Mouse (Mus musculus) cerebellum, postnatal 14 days (tissue): ENCODE measurements around the gene Ggcx.

Experiments
- DNase-seq, 2 experiments: peaks; one replicate each; pipeline ENCODE4 v3.0.0; 2021; ENCODE audit warnings: mixed read lengths in 2 of 2

Ggcx gene

DNA sequence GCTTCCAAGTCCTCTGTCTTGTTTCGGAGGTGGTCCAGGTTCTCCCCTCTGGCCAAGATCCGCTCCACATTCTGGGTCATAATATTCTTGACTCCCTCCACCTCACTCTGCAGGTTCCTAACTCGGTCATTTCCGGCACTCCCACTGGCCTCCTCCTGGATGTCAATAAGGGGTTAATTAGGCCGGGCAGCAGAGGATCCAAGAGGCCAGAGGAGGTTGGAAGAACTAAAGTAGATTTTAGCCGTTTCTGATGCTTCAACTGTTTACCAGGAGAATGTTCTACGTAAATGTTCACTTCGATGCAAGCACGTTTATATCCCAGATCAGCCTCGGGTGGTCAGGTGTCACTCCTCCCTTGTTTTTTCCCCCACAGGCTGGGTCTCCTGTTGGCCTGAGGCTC, 25.8 kb upstream of the Ggcx start:
- no peak for DNase-seq

DNA sequence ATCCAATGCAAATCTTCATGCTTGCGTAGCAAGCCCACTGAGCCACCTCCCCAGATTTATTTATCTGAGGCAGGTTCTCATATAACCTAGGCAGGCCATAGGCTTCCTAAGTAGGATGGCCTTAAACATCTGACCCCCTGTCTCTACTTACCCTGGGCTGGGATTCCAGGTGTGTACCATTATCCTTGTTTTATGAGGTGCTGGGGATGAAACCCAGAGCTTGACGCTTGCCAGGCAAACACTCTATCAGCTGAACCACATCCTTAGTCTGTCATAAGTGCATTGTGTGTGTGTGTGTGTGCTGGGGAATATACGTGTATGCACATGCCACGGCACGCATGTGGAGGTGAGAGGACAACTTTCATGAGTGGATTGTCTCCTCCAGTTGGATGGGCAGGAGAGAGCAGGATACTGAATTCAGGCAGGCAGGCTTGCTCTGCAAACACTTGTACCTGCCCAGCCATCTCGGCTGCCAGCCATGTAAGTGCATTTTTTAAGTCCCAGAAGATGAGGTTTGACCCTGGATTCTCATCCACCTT, 25.2 kb upstream of the Ggcx start:
- DNase-seq: no peak

DNA sequence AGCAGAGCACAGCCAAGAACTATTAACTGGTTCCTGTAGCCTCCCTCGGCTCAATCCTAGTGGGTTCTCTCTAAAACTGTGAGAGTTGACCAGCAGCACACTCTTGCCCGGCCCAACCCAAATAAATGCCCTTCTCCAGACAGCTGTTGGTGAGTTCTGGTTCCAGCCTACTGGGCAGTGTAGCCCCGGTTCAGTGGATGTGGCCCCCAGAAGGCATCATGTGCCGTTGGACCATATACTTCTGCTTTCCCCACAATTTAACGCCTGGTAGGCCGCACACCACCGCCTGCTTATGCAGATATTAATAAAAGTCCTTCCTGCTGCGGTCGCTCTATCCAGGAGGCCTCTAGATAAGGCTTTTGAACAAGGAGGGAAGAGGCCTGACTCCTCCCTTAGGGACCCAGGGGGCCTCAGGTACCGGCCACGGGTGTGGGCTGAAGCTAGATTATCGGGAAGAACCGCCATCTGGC, 24.6 kb upstream of the Ggcx start:
- DNase-seq: no peak

DNA sequence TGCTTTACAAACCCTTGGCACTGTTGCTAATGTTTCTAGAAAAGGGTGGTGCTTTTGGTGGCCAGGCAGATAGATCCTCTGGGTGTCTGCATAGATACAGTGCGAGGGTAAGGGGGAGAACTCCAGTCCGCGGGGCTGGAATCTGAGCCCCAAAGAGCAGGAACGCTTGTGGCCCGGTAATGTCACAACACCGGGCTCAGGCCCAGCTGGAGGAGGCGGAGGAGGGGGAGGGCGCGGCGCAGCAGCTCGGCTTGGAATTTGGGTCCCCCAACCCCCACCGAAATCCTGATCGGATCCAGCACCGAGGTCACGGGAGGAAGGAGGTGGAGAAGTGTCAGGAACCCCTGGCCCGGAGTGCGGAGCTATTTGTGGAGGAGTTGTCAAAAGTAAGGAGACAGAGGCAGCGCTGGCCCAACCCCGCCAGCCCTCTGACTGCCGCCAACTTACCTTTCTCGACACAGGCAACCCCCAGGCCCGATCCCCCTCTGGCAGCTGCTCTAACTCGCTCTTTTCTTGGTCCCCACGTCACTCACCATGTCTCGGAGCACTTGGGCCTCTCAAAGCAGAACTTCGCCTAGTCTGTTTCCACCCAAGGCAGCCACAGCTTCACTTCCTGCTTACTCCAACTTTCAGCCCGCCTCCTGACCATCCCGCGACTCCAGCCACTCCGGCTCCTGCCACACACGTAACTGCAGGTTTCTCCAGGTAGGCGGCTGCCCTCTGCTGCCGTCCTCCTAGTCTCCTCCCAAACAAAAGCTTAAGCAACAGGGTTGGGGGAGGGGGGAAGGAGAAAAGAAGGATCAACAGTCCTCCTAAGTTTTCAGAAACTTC, 24.0 kb upstream of the Ggcx start, which contains the start of gene Vamp8:
Vamp8 (minus strand) TSS at position 763 of the 831 bp plus-strand sequence.
- peak; percentile 59 to 60 for DNase-seq

DNA sequence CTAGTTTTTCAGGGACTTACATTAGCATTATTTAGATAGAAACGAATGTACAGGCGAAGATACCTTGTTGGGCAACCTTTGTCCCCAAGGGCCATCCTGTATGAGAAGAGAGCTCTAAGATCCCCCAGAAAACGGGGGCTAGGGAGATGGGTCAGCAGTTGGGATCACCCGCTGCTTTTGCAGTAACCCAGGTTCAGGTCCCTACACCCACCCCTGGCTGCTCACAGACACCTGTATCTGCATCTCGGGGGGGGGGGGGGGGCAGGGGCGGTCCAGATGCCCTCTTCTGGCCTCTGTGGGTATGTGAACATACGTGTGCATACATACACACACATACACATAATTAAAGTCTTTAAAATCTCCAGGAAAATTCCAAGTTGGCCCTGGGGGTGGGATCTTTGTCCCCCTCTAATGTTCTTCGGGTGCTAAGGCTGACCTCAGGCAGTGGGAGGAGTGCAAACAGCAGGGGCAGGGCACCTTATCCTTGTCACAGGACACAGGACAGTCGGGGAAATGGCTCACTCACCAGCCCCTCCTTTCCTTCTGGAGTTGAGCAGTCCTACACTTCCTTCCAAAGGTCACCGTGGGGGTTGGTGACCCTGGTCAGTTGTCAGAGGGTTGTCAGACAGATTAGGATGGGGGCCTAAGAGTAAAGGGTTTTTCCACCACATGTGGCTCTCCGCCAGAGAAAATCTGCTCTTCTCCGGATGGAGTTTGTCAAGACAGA, 23.1 kb upstream of the Ggcx start:
- no peak for DNase-seq

DNA sequence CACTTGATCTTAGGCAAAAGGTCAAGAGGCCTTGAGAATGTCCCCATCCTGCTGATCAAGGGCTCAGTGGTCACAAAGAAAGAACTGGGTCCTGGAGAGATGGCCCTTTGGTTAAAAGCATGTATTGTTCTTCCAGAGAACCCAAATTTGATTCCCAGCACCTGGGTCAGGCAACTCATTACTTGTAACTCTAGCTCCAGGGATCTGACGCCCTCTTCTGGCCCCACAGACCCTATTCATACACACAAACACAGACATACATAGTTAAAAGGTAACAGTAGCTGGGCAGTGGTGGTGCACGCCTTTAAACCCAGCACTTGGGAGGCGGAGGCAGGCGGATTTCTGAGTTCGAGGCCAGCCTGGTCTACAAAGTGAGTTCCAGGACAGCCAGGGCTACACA, 21.8 kb upstream of the Ggcx start:
- DNase-seq: no peak

DNA sequence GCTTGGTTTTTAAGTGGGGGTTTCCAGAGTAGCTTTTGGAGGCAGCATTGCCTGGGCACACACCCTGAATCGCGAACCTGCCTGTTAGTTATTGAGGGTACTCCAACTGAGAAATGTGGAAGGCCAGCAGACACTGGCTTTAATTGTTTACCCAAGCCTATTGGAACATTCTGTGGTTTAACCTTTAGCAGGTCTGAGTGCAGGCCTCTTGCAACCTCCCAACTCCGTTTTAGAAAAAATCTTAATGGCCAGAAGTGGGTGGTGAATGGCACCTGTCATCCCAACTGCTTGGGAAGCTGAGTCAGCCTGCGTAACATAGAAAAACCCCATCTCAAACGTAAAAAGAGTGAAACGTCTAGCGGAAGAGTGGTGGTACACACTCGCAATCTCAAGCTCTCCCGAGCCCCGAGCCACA, 17.3 kb upstream of the Ggcx start:
- DNase-seq: no peak

DNA sequence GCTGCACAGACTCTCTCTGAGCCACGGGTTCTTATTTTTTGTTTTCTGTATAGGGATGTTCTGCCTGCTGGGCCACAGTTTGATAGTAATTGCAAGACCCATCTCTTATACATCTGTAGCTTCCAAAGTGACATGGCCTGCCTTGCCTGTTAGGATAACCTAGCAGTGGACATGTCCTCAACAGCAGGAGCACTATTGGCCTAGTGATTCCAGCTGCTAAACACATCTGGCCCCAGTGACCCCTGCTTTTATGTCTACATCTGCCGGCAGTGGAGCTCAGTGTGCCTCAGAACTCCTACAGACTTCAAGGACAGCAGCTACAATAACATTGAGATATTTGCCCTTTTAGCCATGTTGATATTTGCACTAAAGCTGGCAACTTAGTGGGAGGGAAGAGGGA, 14.1 kb upstream of the Ggcx start:
- no peak for DNase-seq

DNA sequence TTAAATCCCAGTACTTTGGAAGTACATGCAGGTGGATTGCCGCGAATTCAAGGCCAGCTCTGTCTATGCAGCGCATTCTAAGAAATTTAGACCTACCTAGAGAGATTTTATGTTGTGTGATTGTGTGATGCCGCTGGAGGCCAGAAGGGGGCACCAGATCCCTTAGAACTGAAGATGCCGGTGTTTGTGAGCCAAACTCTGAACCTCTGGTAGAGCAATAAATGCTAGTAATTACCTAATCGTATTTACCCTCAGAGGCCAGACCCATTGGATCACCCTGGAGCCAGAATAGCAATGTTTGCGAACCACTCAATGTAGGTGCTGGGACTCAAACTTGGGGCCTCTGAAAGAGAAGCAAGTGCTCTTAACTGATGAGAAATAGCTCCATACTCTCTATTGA, 12.2 kb upstream of the Ggcx start:
- peak; percentile 83 to 85 for DNase-seq

DNA sequence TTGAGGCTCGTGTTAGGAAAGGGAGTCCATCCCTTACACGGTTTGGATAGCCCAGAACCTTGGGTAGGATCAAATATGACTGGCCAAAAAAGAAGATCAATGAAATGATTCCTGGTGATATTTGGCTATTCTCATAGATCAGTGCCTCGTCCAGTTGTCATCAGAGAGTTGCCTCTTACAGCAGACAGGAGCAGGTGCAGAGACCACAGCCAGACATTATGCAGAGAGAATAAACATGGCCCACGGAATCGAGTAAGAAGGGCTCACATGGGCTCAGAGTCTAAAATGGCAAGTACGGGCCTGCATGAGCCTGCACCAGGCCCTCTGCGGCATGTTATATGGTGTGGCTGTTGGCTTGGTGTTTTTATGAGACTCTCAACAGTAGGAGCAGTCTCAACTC, 8.8 kb upstream of the Ggcx start:
- no peak for DNase-seq

DNA sequence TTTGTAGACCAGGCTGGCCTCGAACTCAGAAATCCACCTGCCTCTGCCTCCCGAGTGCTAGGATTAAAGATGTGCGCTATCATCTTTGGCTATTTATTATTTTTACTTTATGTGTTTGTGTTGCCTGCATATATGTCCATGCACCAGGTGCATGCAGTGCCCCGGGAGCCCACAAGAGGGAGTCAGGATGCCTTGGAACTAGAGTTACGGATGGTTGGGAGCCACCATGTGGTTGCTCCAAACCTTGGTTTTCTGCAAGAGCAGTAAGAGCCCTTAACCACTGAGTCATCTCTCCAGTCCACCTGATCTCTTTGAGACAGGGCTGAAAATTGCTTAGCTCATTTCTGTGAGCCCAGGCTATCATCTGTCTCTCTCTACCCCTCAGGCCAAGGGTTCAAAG, 7.0 kb upstream of the Ggcx start:
- DNase-seq: peak; percentile 86 to 91

DNA sequence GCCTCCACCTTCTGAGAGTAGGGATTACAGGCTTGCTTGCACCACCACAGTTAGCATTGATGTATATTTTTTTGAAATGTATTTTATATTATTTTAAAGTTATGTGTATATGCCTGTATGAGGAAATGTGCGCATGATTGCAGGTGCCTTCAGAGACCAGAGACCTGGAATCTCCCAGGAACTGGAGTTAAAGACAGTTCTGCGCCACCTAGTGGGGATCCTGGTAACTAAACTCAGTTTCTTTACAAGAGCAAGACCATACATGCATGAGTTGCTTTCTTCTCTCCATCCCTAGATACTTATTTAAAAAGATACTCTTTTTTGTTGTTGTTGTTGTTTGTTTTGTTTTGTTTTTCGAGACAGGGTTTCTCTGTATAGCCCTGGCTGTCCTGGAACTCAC, 4.5 kb upstream of the Ggcx start:
- peak; percentile 84 to 91 for DNase-seq

DNA sequence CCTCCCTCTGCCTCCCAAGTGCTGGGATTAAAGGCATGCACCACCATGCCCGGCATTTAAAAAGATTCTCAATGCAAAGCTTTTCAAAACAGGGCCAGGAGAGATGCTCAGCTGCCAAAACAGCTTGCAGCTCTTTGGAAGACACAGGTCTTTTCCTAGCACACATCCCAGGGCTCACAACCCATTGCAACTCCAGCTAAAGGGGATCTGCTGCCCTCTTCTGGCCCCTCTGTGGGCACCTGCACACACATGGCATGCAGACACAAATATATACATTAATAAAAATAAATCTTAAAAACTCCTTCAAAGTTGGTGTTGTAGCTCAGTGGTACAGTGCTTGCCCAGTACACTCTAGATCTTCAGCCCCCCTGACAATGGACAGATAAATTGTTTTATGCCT, 4.1 kb upstream of the Ggcx start:
- DNase-seq: no peak

DNA sequence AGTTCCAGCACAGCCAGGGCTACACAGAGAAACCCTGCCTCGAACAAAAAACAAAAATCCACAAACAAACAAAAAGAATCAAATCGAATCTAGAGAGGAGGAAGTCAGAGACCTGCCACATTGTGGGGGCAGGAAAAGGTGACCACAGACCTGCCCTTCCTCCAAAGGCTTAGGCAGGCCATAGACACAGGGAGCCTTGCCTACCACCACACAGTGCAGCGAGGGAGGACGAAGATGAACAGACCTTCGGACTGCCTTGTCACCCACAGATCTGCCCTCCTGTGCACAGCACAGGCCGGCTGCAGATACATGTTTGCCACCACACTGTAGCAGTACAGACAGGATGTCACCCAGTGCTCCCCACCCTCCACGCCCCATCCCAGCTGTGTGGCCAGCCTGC, 3.6 kb upstream of the Ggcx start:
- DNase-seq: no peak

DNA sequence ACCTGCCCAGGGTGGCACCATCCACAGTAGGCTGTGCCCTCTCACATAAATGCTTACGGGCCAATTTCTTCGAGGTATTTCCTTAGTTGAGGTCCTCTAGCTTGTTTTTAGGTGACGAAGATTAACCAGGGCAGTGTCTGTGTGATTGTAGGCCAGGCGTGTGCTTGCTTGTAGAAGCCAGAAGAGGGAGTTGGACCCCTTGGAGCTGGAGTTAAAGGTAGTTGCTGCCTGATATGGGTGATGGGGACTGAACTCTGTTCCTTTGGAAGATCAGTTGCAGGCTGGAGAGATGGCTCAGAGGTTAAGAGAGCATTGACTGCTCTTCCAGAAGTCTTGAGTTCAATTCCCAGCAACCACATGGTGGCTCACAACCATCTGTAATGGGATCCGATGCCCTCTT, 1.1 kb downstream of the Ggcx start:
- DNase-seq: no peak

DNA sequence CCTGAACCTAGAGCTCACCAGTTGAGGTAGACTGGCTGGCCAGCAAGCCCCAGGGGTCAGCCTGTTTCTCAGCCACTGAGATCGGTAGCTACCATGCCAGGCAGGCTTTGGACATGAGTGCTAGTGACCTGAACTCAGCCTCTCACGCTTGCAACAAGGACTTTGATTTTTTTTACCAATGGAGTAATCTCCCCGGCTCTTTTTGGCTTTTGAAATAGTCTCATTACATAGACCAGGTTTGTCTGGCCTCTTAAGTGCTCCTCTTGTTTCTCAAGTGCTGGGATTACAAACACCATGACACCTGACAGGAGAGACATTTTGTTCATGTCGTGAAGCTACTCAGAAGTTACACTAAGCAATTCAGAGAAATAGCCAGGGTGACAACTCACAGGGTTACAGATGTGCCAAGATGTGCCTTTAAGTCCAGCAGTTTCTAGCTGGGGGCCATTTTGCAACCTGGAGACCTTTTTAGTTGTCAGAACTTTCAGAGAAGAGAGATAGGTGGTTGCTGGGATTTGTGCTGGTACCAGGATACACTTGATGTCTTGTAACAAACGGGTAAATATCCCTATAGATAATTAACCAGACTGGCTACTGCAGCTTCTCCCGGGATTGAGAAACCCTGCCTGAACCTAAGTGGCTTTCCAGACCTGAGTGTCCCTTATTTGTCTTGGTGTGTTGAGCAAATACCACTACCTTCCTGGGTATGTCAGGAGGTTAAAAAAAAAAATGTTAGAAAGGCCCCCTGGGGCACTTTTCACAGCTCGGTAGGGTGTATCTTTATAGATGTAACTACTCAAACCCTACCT, 2.1 kb downstream of the Ggcx start:
- no peak for DNase-seq

DNA sequence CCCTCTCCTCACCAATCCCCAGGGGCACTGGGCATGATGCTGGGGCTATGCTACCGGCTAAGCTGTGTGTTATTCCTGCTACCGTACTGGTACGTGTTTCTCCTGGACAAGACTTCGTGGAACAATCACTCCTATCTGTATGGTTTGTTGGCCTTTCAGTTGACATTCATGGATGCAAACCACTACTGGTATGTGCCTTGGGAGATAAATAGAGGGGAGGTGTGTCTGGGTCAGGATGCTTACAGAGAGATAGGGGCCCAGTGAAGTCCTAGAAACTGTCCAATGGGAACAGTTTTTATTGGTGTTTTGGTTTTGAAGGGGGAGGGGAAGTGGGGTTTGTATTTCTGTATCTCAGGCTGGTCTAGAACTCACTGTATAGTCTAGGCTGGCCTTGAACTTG, 4.2 kb downstream of the Ggcx start:
- no peak for DNase-seq

DNA sequence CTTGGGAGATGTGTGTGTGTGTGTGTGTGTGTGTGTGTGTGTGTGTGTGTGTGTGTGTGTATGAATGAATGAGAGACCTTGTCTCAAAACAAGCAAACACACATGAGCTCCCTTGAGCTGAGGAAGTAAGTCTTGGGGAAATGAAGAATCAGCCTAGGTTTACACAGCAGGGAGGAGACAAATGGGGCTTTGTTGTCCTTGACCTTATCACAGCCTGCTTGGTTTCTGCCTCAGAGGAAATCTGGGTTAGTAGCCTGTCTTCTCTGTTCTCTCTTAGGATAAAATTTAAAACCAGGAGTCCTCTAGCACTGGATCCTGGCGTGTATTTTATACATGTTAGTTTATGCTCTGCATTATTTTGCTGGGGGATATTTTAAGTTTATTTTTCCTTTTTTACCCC, 5.7 kb downstream of the Ggcx start:
- DNase-seq: no peak

DNA sequence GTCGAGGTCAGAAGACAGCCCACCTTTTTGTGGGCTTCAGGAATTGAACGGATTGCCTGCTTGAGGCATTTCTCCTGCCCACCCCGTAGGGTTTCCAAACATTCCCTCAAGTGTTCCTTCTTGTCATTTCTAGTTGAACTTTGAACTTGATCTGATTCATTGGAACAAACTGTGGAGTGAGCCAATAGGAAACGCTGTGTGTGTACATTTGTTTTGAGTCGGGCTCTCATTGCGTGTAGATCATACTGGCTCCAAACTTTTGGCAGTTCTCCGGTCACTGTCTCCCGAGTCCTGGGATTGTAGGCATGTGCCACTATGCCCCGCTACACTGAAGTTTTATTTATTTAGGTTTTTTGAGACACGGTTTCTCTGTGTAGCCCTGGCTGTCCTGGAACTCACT, 6.8 kb downstream of the Ggcx start:
- no peak for DNase-seq

DNA sequence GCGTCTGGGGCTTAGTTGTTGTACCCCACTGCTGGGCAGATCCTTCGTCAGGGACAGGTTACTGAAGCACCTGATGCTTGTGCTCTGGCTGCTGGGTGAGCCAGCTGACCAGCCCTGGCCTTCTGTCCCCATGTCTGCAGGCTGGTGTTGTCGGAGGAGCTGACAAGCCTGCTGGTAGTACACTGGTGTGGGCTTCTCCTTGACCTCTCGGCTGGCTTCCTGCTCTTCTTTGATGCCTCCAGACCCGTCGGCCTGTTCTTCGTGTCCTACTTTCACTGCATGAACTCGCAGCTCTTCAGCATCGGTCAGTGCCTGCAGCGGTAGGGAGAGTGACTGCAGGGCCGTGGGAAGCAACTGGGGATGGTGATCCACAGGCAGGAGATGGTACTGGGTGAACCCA, 11.5 kb downstream of the Ggcx start:
- DNase-seq: no peak

DNA sequence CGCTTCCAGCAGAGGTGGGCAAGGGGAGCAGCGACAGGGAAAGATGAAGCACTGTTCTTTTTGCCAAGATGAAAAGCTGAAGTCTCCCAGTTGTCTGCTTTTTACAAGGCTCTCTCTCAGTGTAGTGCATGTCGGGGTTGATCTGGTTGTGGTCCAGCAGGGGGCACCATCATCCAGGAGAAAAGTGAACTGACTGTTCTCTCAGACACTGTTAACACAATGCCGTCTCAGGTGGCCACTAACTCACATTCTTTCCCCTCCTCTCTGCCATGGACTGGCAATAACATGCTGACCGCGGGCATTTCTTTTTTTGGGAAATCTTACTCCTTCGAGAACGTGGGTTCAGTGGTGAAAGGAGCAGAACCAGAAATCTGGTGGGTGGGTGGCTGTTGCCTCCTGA, 13.9 kb downstream of the Ggcx start:
- peak; percentile 86 to 92 for DNase-seq

DNA sequence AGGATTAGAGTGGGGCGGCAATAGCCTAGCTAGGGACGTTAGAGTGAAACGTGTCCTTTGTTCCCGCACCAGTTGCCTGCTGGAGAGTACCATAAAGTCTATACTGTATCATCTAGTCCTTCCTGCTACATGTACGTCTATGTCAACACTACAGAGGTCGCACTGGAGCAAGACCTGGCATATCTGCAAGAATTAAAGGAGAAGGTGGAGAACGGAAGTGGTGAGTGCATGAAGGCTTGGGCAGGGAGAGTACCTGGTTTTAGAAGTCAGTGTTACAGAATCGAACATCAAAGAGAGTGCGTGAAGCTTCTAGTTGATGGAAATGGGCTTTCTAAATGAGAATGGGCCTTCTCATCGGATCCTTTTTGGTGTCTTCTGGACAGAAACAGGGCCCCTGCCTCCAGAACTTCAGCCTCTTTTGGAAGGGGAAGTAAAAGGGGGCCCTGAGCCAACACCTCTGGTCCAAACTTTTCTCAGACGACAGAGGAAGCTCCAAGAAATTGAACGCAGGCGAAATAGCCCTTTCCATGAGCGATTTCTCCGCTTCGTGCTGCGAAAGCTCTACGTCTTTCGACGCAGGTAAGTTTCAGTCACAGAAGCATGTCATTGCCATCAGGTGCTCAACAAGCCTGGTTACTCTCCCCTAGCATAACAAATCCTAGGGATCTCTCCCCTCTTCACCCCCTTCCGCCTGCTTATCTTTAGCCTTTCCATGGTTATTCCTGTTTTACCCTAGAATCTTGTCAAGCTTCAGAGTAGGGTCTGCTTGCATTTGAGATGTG, 15.1 kb downstream of the Ggcx start:
- no peak for DNase-seq
